Comparison of ENCODE assay signal across 15 mouse cellular contexts in genomic region chr16:97536859-97537258, GRCm38 (mm10). TPM values are rescaled to one million over a fixed set of nuclear protein-coding genes. Genes with fewer than 3 reads are reported as not detected.
DNase-seq lines count a peak whose midpoint lies in the region; ATAC-seq and TF ChIP-seq lines count a peak whose summit lies in the region.
"Had no signal": no experiment of that assay in that cellular context is flagged by ENCODE, and none has a peak within 500 bp of the region (broad histone marks: within the 10 kb centered on the region; RNA-seq: fewer than 3 reads in every experiment).

No protein-coding gene starts in this region.

- no peak overlapping the region for H3K27ac ChIP-seq in forebrain, postnatal 0 days (ENCODE audit: low read depth, low read length)
- H3K27ac ChIP-seq in forebrain, embryonic 11.5 days (ENCODE audit: low read depth, low read length), result no peak overlapping the region
- 0 out of 2 replicates have a peak overlapping the region, but pooled peaks have one; percentile 17 for H3K27ac ChIP-seq in kidney, adult 2 months (ENCODE audit: insufficient read depth, low read depth, low read length)
- no peak overlapping the region for H3K27ac ChIP-seq in liver, embryonic 13.5 days
- H3K27ac ChIP-seq: stomach, embryonic 15.5 days had no signal

- H3K27me3 ChIP-seq in forebrain, postnatal 0 days (ENCODE audit: insufficient read depth, low read length), result no peaks in the 10 kb centered on the region
- no peaks in the 10 kb centered on the region for H3K27me3 ChIP-seq in forebrain, embryonic 11.5 days (ENCODE audit: control insufficient read depth, insufficient read depth, low read length)
- no peaks in the 10 kb centered on the region for H3K27me3 ChIP-seq in kidney, adult 2 months (replicated peaks; ENCODE audit: control insufficient read depth, insufficient read depth, low read length)
- H3K27me3 ChIP-seq in liver, embryonic 13.5 days, result no peaks in the 10 kb centered on the region
- H3K27me3 ChIP-seq: stomach, embryonic 15.5 days had no signal

- no peak for DNase-seq in forebrain, postnatal 0 days
- DNase-seq in forebrain, embryonic 11.5 days (ENCODE audit: low spot score), result no peak
- no peak for DNase-seq in kidney, adult 2 months
- no peak for DNase-seq in kidney, adult 11 months
- DNase-seq in brain, adult 2 months (ENCODE audit: low read depth, low spot score), result peak; percentile 59
- no peak for DNase-seq in liver, embryonic 13.5 days
- DNase-seq in embryo, embryonic 11 days, result no peak
- no peak for DNase-seq in retina, embryonic 14.5 days (ENCODE audit: low spot score)
- DNase-seq: adrenal gland, adult 2 months; cerebellum, adult 2 months; retina, postnatal 1 day had no signal

- H3K9ac ChIP-seq in forebrain, postnatal 0 days, result no peak overlapping the region
- H3K9ac ChIP-seq in forebrain, embryonic 11.5 days (ENCODE audit: low read length), result no peak overlapping the region
- no peak overlapping the region for H3K9ac ChIP-seq in liver, embryonic 13.5 days
- H3K9ac ChIP-seq: stomach, embryonic 15.5 days had no signal

- ATAC-seq in forebrain, postnatal 0 days, result no peak
- ATAC-seq in forebrain, embryonic 11.5 days (replicated peaks; ENCODE audit: low FRiP score), result no peak
- no peak for ATAC-seq in liver, embryonic 13.5 days (ENCODE audit: low read depth)

- peak overlapping the region; percentile 19; the same call in 1 of the 2 replicates for H3K4me2 ChIP-seq in forebrain, postnatal 0 days (ENCODE audit: low read depth)
- H3K4me2 ChIP-seq in forebrain, embryonic 11.5 days (ENCODE audit: low read depth, low read length, severe bottlenecking), result no peak overlapping the region
- H3K4me2 ChIP-seq in liver, embryonic 13.5 days, result peak overlapping the region; percentile 50
- H3K4me2 ChIP-seq: stomach, embryonic 15.5 days had no signal

- 69% methylated on average over 1 of the region's 1 CpGs for WGBS in forebrain, postnatal 0 days
- WGBS in forebrain, embryonic 11.5 days, result 65% methylated on average over 1 of the region's 1 CpGs
- 49% methylated on average over 1 of the region's 1 CpGs for WGBS in kidney, adult 2 months
- 10% methylated on average over 1 of the region's 1 CpGs for WGBS in liver, embryonic 13.5 days (ENCODE audit: insufficient replicate concordance)

- no peak overlapping the region for H3K4me3 ChIP-seq in forebrain, postnatal 0 days (ENCODE audit: low read depth, low read length)
- H3K4me3 ChIP-seq in forebrain, embryonic 11.5 days (ENCODE audit: low read depth, low read length), result no peak overlapping the region
- peak overlapping the region; percentile 43; the same call in 1 of the 2 replicates for H3K4me3 ChIP-seq in kidney, adult 2 months (ENCODE audit: insufficient read depth, low read depth, low read length)
- H3K4me3 ChIP-seq in liver, embryonic 13.5 days (replicated peaks), result no peak overlapping the region
- H3K4me3 ChIP-seq: stomach, embryonic 15.5 days had no signal

- H3K36me3 ChIP-seq in forebrain, postnatal 0 days (ENCODE audit: insufficient read depth), result no peaks in the 10 kb centered on the region
- no peaks in the 10 kb centered on the region for H3K36me3 ChIP-seq in forebrain, embryonic 11.5 days (ENCODE audit: control insufficient read depth, insufficient read depth, low read length)
- no peaks in the 10 kb centered on the region for H3K36me3 ChIP-seq in kidney, adult 2 months (ENCODE audit: control insufficient read depth, insufficient read depth, low read length)
- H3K36me3 ChIP-seq in liver, embryonic 13.5 days, result no peaks in the 10 kb centered on the region
- H3K36me3 ChIP-seq: stomach, embryonic 15.5 days had no signal

- no peaks in the 10 kb centered on the region for H3K9me3 ChIP-seq in forebrain, postnatal 0 days (ENCODE audit: low read length)
- no peaks in the 10 kb centered on the region for H3K9me3 ChIP-seq in forebrain, embryonic 11.5 days (ENCODE audit: control insufficient read depth, low read length)
- no peaks in the 10 kb centered on the region for H3K9me3 ChIP-seq in liver, embryonic 13.5 days (replicated peaks)
- H3K9me3 ChIP-seq: stomach, embryonic 15.5 days had no signal

- TF ChIP-seq POLR2A in kidney, adult 2 months (IDR thresholded peaks at IDR 0.05; ENCODE audit: low read depth, low read length), result no peak

- no peaks in the 10 kb centered on the region; the same call in 1 of the 2 replicates for H3K4me1 ChIP-seq in forebrain, postnatal 0 days (ENCODE audit: insufficient read depth)
- H3K4me1 ChIP-seq in forebrain, embryonic 11.5 days (replicated peaks; ENCODE audit: control insufficient read depth, insufficient read depth, low read length), result peaks cover 13% of the 10 kb centered on the region; the same call in 1 of the 2 replicates
- H3K4me1 ChIP-seq in kidney, adult 2 months (ENCODE audit: control insufficient read depth, insufficient read depth, low read length), result peaks cover 4% of the 10 kb centered on the region; the same call in 1 of the 2 replicates
- H3K4me1 ChIP-seq in liver, embryonic 13.5 days (replicated peaks), result peaks cover 31% of the 10 kb centered on the region

- no peak for TF ChIP-seq CTCF in forebrain, postnatal 0 days (IDR thresholded peaks at IDR 0.05; ENCODE audit: low read depth)
- TF ChIP-seq CTCF in kidney, adult 2 months (conservative IDR thresholded peaks at IDR 0.05; ENCODE audit: insufficient read depth, insufficient read length, low read depth, low read length), result no peak

RNA-seq across cellular contexts. Expression of gene Fam3b, which starts 22.2 kb away (rescaled TPM):
- total RNA-seq in forebrain, postnatal 0 days (2014; rRNA removed), result not detected in 2 replicates
- polyA plus RNA-seq in forebrain, postnatal 0 days (2015; fragmentation: Nextera tagmentation; extraction: Ambion mirVana), result not detected in 2 replicates
- polyA plus RNA-seq in forebrain, embryonic 11.5 days (2014; fragmentation: Nextera tagmentation; extraction: Ambion mirVana), result not detected in 2 replicates
- 0.10 TPM in 1 of 2 replicates, not detected in the other for polyA plus RNA-seq in kidney, adult 2 months (2012; rRNA removed)
- polyA plus RNA-seq in liver, embryonic 13.5 days (2015; fragmentation: Nextera tagmentation; extraction: Ambion mirVana), result 0.17 TPM in 1 of 2 replicates, not detected in the other
- total RNA-seq: adrenal gland, adult 2 months; gastrocnemius, adult 18-20 months; left cerebral cortex, adult 18-20 months had no signal
- polyA plus RNA-seq: adrenal gland, adult 2 months; cerebellum, adult 2 months; embryonic facial prominence, embryonic 11.5 days had no signal
